Mouse (Mus musculus) liver, adult 2 months (tissue): ENCODE data around the gene Gm5136.

Experiments used
- CTCF ChIP-seq: fragments of 200-500 bp; IDR thresholded peaks from 2 replicates; pipeline ENCODE4 v1.5.1; 2011; ENCODE audit warnings: low read depth, low read length, control low read depth
- POLR2A ChIP-seq: fragments of 200-500 bp; IDR thresholded peaks from 2 replicates; pipeline ENCODE4 v1.6.1; 2011; ENCODE audit warnings: low read length, control low read depth; ENCODE audit not compliant: insufficient read depth; ENCODE audit errors: extremely low read depth

GRCm38 (mm10) chr10:108743759-108744158 is 43.8 kb upstream of the Gm5136 start:
- TF ChIP-seq POLR2A (no peak), CTCF (no peak)
